Mouse (Mus musculus) embryonic facial prominence, embryonic 15.5 days (tissue): ENCODE data around the gene Entpd4b. TPM values are rescaled to one million over a fixed set of nuclear protein-coding genes. Genes with fewer than 3 reads are reported as not detected.
"Not testable (repeated sequence)": the region's sequence is repeated elsewhere in the genome, so short reads cannot be mapped to it uniquely, and the experiment has no call there.

Source experiments
- ATAC-seq: fragments of 200-750 bp; cut with Nextera tagmentation; 2 replicates; pipeline ENCODE4 v1.8.0; 2017; ENCODE audit warnings: low read depth, moderate TSS enrichment; ENCODE audit not compliant: insufficient number of reproducible peaks, low FRiP score, low TSS enrichment
- H3K27ac ChIP-seq: fragments of 300-500 bp; sonication (generic); replicated peaks from 2 replicates; pipeline ENCODE4 v1.5.1; 2015; ENCODE audit warnings: mild to moderate bottlenecking, inconsistent platforms
- H3K27me3 ChIP-seq: fragments of 300-500 bp; sonication (generic); 2 replicates; pipeline ENCODE4 v1.6.1; 2015; ENCODE audit warnings: inconsistent platforms
- H3K36me3 ChIP-seq: fragments of 300-500 bp; sonication (generic); 2 replicates; pipeline ENCODE4 v1.6.1; 2015; ENCODE audit warnings: mild to moderate bottlenecking, inconsistent platforms
- H3K4me1 ChIP-seq: fragments of 300-500 bp; sonication (generic); 2 replicates; pipeline ENCODE4 v1.6.1; 2015; ENCODE audit warnings: inconsistent platforms
- H3K4me2 ChIP-seq: fragments of 300-500 bp; sonication (generic); replicated peaks from 2 replicates; pipeline ENCODE4 v1.6.1; 2015; ENCODE audit warnings: mild to moderate bottlenecking, inconsistent platforms
- H3K4me3 ChIP-seq: fragments of 300-500 bp; sonication (generic); replicated peaks from 2 replicates; pipeline ENCODE4 v1.5.1; 2015; ENCODE audit warnings: mild to moderate bottlenecking, inconsistent platforms
- H3K9ac ChIP-seq: fragments of 300-500 bp; sonication (generic); 2 replicates; pipeline ENCODE4 v1.6.1; 2015; ENCODE audit warnings: inconsistent platforms
- H3K9me3 ChIP-seq: fragments of 300-500 bp; sonication (generic); replicated peaks from 2 replicates; pipeline ENCODE4 v1.6.1; 2016; ENCODE audit warnings: inconsistent platforms
- WGBS: fragments of 180-500 bp; shearing (Covaris S2); methylation state at CpG from one replicate; pipeline ENCODE4 v1.1.7; 2015; 5-methylcytosine and 5-hydroxymethylcytosine counted together
- polyA plus RNA-seq: library from polyadenylated mRNA; unstranded; fragments of >200 nt; fragmentation: Nextera tagmentation; extraction: Ambion mirVana; gene quantifications from 2 replicates; pipeline ENCODE4 v1.2.1, GENCODE M21; 2015

The Entpd4b gene
- polyA plus RNA-seq, 1 experiment from 2014 or later, result 19.2 TPM

DNA sequence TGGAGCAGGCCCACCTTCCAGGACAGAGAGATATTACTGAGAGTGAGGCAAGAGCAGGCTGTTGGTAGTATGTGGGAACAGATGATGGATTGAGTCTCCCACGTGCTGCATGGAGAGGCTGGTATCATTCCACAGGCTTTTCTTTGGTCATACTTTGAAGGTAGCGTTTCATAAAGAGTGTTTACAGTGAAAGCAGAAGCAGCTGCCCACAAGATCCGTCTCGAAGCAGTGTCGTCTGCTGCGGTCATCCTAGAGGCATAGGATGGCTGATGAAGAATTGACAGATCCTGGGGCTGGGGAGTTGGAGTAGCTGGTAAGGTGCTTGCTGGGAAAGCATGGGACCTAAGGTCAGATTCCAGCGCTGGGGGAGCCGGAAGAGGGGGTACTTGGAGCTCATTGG, 1.6 kb downstream of the Entpd4b start:
- H3K27ac ChIP-seq, H3K9me3 ChIP-seq, H3K4me3 ChIP-seq, H3K4me2 ChIP-seq, H3K36me3 ChIP-seq, H3K9ac ChIP-seq, H3K4me1 ChIP-seq, ATAC-seq, H3K27me3 ChIP-seq: not testable (repeated sequence)
- no CpG with 5 or more reads among the region's 8 CpGs for WGBS

DNA sequence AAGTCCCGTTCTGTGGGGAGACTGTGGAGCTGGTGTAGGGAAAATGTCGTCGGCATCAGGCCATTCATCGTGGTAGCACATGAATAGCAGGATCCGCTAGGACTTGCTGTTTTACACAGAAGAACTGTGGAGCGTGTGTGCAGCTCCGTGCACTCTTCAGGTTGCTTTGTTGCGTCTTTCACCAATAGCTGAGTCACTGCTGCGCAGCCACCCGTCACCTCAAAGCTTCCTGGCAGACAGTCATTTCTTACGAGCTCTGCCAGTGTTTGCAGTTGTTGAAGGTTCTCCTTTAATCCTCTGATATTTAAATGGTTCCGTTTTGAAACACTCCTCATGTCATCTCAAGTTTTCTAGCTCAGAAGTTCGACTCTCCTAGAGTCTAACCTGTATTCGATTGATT, 2.3 kb downstream of the Entpd4b start:
- H3K9me3 ChIP-seq, H3K4me1 ChIP-seq, H3K9ac ChIP-seq, ATAC-seq, H3K36me3 ChIP-seq, H3K27me3 ChIP-seq, H3K4me2 ChIP-seq, H3K4me3 ChIP-seq, H3K27ac ChIP-seq: not testable (repeated sequence)
- WGBS, result no CpG with 5 or more reads among the region's 14 CpGs

Other genes starting within 250 kb of the Entpd4b start
- gene Gm16867, start 52.1 kb upstream of the Entpd4b start, polyA plus RNA-seq, result not detected in 2 replicates
- 0.11 TPM in 1 of 2 replicates, not detected in the other for gene Gm27179, start 42.9 kb upstream of the Entpd4b start, polyA plus RNA-seq